ENCODE assay signal across 16 mouse cellular contexts in the genomic region with DNA sequence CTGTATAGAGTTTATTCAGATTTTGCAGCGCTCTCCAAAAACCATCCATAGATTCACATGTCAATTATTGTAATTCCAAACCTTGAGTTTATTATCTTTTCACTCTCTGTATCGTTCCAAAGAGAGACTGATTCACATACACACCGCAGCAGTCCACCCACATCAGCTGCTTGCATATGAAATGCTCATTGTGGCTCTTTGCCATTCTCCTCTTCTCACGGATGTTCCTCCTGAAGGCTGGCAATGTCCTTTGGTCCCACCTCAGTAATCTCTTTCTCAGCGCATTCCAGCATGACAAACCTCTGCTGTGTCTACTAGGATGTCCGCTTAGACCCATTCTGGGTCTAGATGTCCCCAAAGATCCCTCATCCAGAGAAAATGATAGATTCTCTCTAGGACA.
"Had no signal": no experiment of that assay in that cellular context is flagged by ENCODE, and none has a peak within 500 bp of the region (broad histone marks: within the 10 kb centered on the region; RNA-seq: fewer than 3 reads in every experiment).

No protein-coding gene starts in this region.

- DNase-seq: heart, postnatal 10 days; heart, postnatal 14 days; heart, postnatal 36 days; heart, postnatal 4 days; kidney, adult 11 months; kidney, adult 18-20 months; kidney, adult 2 months; kidney, adult 8-10 months; kidney, adult 9 months; kidney, postnatal 10 days; kidney, postnatal 14 days; kidney, postnatal 25 days; kidney, postnatal 36 days; kidney, postnatal 4 days; layer of hippocampus, adult 9-11 months; layer of hippocampus, postnatal 36 days had no signal
